Mouse (Mus musculus): ENCODE results near the gene Cacna1g. TPM values are rescaled to one million over a fixed set of nuclear protein-coding genes. Genes with fewer than 3 reads are reported as not detected.
A peak's percentile ranks its signal among the peaks of the same experiment; 100 is the strongest.

Gene Cacna1g
- total and polyA plus RNA-seq, 3 experiments = 0.49 to 38.4 TPM; not detected in 1

DNA sequence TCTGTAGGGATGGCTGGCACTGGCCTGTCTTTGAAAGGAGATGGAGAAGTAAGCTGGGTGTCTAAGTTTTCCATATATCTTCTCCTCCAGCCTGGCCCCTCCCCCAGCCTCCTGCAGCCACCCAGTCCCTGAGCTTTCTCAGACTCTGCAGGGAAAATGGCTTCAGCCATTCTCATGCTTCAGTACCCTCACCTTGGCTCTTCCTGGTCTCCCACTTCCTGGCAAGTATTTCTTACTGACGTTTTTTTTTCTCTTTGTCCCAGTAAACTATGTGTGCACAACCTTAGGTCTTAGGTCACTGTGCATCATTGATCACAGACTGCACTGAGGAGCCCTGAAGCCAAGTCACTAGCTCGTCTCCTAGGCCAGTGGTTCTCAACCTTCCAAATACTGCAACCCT lies 94.9 kb downstream of the Cacna1g start:
- H3K27me3 ChIP-seq (ENCODE audit: insufficient read depth, low read length) = peaks cover 12% of the 10 kb centered on the region
- H3K9me3 ChIP-seq (replicated peaks) = no peaks in the 10 kb centered on the region
- no peaks in the 10 kb centered on the region for H3K36me3 ChIP-seq (replicated peaks)
- DNase-seq (ENCODE audit: low spot score) (no peak), ATAC-seq (ENCODE audit: extremely low read depth, insufficient number of reproducible peaks, low FRiP score, poor library complexity, severe bottlenecking) (no peak)
- H3K4me3 ChIP-seq (ENCODE audit: low read depth, low read length) = no peak overlapping the region
- TF ChIP-seq TAL1 (conservative IDR thresholded peaks at IDR 0.05; ENCODE audit: low read depth, low read length) (no peak), POLR2AphosphoS5 (IDR thresholded peaks at IDR 0.05; ENCODE audit: insufficient replicate concordance, low read depth, low read length) (no peak), GATA1 (IDR thresholded peaks at IDR 0.05; ENCODE audit: borderline replicate concordance, low read length) (no peak), CTCF (IDR thresholded peaks at IDR 0.05; ENCODE audit: low read depth, low read length) (no peak), GATA2 (IDR thresholded peaks at IDR 0.05; ENCODE audit: borderline replicate concordance, low read depth, low read length) (no peak)
- H3K4me1 ChIP-seq (ENCODE audit: insufficient read depth, low read depth, low read length) = no peaks in the 10 kb centered on the region

DNA sequence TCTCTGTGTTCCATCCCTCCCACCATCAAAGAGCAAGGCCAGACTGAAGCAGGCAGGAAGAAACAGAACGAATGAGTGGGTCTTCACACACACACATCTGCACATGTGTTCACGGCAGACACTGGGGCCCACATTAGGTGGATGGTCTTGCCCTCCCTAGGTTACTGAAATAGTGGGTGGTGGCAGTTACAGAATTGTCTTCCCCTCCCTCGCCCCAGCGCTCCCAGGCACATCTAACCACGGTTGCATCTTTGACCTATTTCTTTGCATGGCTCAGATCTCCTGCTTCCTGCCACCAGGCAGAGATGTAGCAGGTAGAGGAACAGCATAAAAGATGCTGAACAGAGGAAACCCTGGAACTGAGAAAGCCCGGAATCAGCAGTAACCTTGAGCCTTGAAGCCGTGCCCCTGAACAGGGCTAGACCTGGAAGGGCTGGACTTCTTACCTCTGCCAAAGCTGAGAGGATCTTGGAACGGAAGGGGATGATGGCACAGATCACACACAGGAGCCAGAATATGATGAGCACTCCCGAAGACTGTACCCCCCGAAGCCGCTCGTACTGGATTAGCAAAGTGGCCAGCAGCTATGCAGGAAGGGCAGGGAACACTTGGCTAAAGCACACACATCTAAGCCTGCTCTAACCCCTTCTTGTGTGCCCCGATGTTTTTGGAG lies 99.6 kb downstream of the Cacna1g start:
- no peaks in the 10 kb centered on the region for H3K36me3 ChIP-seq (replicated peaks)
- ATAC-seq (ENCODE audit: extremely low read depth, insufficient number of reproducible peaks, low FRiP score, poor library complexity, severe bottlenecking) (no peak), DNase-seq (ENCODE audit: low spot score) (no peak)
- peaks cover 26% of the 10 kb centered on the region for H3K27me3 ChIP-seq (ENCODE audit: insufficient read depth, low read length)
- no peak overlapping the region for H3K4me3 ChIP-seq (ENCODE audit: low read depth, low read length)
- peaks cover 6% of the 10 kb centered on the region; the same call in 1 of the 2 replicates for H3K4me1 ChIP-seq (ENCODE audit: insufficient read depth, low read depth, low read length)
- H3K9me3 ChIP-seq (replicated peaks) = no peaks in the 10 kb centered on the region
- no peak for TF ChIP-seq CTCF (IDR thresholded peaks at IDR 0.05; ENCODE audit: low read depth, low read length)
- TF ChIP-seq TAL1 (conservative IDR thresholded peaks at IDR 0.05; ENCODE audit: low read depth, low read length) = no peak
- no peak for TF ChIP-seq GATA2 (IDR thresholded peaks at IDR 0.05; ENCODE audit: borderline replicate concordance, low read depth, low read length)
- TF ChIP-seq GATA1 (IDR thresholded peaks at IDR 0.05; ENCODE audit: borderline replicate concordance, low read length) = no peak
- no peak for TF ChIP-seq POLR2AphosphoS5 (IDR thresholded peaks at IDR 0.05; ENCODE audit: insufficient replicate concordance, low read depth, low read length)

DNA sequence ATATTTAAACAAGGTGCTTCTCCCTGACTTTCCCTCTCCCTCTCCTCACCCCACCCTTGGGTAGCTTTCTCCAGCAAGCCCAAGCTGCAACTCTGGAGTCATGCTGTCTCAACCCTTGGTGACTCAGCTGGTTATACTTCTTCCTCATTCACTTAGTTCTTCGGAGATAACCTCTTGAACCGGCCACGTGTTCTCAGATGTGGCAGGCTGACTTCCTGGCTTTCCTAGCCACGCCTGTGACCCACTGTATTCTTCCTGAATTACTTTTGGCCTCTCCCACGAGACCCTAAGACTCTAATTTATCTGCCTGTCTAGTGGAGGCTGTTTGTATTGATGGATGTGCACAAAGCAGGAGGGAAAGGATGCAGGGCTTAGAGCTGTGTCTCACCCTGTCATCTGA lies 103.2 kb downstream of the Cacna1g start:
- Histone ChIP-seq H3K9me3 (replicated peaks) (no peaks in the 10 kb centered on the region), H3K36me3 (replicated peaks) (no peaks in the 10 kb centered on the region), H3K27me3 (ENCODE audit: insufficient read depth, low read length) (peaks cover 30% of the 10 kb centered on the region), H3K4me3 (ENCODE audit: low read depth, low read length) (no peak overlapping the region), H3K4me1 (ENCODE audit: insufficient read depth, low read depth, low read length) (peaks cover 6% of the 10 kb centered on the region; the same call in 1 of the 2 replicates)
- ATAC-seq (ENCODE audit: extremely low read depth, insufficient number of reproducible peaks, low FRiP score, poor library complexity, severe bottlenecking) (peak; percentile 75), DNase-seq (ENCODE audit: low spot score) (peak; percentile 5)
- TF ChIP-seq TAL1 (conservative IDR thresholded peaks at IDR 0.05; ENCODE audit: low read depth, low read length) (no peak), GATA2 (IDR thresholded peaks at IDR 0.05; ENCODE audit: borderline replicate concordance, low read depth, low read length) (no peak), GATA1 (IDR thresholded peaks at IDR 0.05; ENCODE audit: borderline replicate concordance, low read length) (no peak), POLR2AphosphoS5 (IDR thresholded peaks at IDR 0.05; ENCODE audit: insufficient replicate concordance, low read depth, low read length) (no peak), CTCF (IDR thresholded peaks at IDR 0.05; ENCODE audit: low read depth, low read length) (no peak)

DNA sequence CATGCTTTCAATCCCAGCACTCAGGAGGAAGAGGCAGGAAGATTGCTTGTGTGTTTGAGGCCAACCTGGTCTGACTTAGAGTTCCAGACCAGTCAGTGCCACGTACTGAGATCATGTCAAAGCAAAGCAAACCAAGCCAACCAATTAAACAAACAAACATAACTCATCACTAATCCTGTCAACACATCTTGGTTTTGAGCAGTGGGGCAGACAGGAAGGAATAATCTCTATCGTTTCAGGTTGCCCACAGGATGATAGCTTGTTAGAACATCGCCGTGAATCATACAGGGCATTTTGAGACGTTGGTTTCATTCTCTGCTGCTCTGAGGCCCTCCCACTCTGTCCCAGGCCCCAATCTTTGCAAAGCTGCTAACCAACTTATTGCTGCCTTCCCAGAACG lies 104.0 kb downstream of the Cacna1g start:
- DNase-seq (ENCODE audit: low spot score) = no peak
- peaks cover 6% of the 10 kb centered on the region; the same call in 1 of the 2 replicates for H3K4me1 ChIP-seq (ENCODE audit: insufficient read depth, low read depth, low read length)
- no peaks in the 10 kb centered on the region for H3K36me3 ChIP-seq (replicated peaks)
- ATAC-seq (ENCODE audit: extremely low read depth, insufficient number of reproducible peaks, low FRiP score, poor library complexity, severe bottlenecking) = no peak
- H3K27me3 ChIP-seq (ENCODE audit: insufficient read depth, low read length) = peaks cover 33% of the 10 kb centered on the region
- H3K4me3 ChIP-seq (ENCODE audit: low read depth, low read length) = no peak overlapping the region
- TF ChIP-seq CTCF (IDR thresholded peaks at IDR 0.05; ENCODE audit: low read depth, low read length) (no peak), GATA2 (IDR thresholded peaks at IDR 0.05; ENCODE audit: borderline replicate concordance, low read depth, low read length) (no peak), GATA1 (IDR thresholded peaks at IDR 0.05; ENCODE audit: borderline replicate concordance, low read length) (no peak), POLR2AphosphoS5 (IDR thresholded peaks at IDR 0.05; ENCODE audit: insufficient replicate concordance, low read depth, low read length) (no peak), TAL1 (conservative IDR thresholded peaks at IDR 0.05; ENCODE audit: low read depth, low read length) (no peak)
- no peaks in the 10 kb centered on the region for H3K9me3 ChIP-seq (replicated peaks)

DNA sequence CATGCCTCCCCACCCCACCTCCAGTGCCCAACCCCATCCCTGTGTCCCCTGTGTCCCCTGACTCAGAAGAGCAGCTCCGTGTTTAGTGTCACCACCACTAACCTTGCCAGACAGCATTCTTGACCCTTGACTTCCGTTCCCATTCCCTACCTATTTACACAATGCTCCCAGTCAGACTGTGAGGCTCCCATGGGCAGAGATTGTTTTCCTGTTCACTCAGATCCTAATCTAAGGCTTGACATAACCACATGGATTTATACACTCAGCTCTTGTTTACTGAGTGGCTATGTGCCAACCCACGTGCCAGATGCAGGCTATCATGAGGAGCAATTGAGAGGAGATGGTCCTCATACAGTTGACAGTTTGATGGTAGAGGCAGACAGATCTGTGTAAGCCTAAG lies 108.7 kb downstream of the Cacna1g start:
- Histone ChIP-seq H3K36me3 (replicated peaks) (no peaks in the 10 kb centered on the region), H3K4me3 (ENCODE audit: low read depth, low read length) (no peak overlapping the region), H3K4me1 (ENCODE audit: insufficient read depth, low read depth, low read length) (no peaks in the 10 kb centered on the region; the same call in 1 of the 2 replicates), H3K9me3 (replicated peaks) (no peaks in the 10 kb centered on the region), H3K27me3 (ENCODE audit: insufficient read depth, low read length) (peaks cover 23% of the 10 kb centered on the region)
- TF ChIP-seq GATA1 (IDR thresholded peaks at IDR 0.05; ENCODE audit: borderline replicate concordance, low read length) (no peak), POLR2AphosphoS5 (IDR thresholded peaks at IDR 0.05; ENCODE audit: insufficient replicate concordance, low read depth, low read length) (no peak), TAL1 (conservative IDR thresholded peaks at IDR 0.05; ENCODE audit: low read depth, low read length) (no peak), GATA2 (IDR thresholded peaks at IDR 0.05; ENCODE audit: borderline replicate concordance, low read depth, low read length) (no peak), CTCF (IDR thresholded peaks at IDR 0.05; ENCODE audit: low read depth, low read length) (no peak)
- ATAC-seq (ENCODE audit: extremely low read depth, insufficient number of reproducible peaks, low FRiP score, poor library complexity, severe bottlenecking) = no peak
- DNase-seq (ENCODE audit: low spot score) = no peak

DNA sequence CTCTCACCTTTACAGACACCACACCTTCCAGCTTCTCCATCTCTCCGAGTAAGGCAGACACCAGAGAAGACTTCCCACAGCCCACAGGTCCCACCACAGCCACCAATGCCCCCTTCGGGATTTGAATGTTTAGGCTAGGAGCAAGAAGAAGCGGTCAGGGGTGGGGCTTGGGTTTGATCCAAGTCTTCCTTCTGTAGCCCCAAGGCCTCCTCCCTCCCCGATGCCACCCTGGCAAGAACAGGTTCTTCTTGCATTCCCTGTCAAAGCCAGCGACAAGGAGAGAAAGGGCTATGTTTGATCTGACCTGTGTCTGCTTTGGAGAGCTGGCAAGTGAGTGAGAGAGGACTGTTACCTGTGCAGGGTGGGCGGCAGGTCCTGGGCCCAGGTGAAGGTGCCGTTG lies 110.3 kb downstream of the Cacna1g start:
- no peaks in the 10 kb centered on the region for H3K9me3 ChIP-seq (replicated peaks)
- H3K4me3 ChIP-seq (ENCODE audit: low read depth, low read length) = no peak overlapping the region
- DNase-seq (ENCODE audit: low spot score) = no peak
- no peaks in the 10 kb centered on the region; the same call in 1 of the 2 replicates for H3K4me1 ChIP-seq (ENCODE audit: insufficient read depth, low read depth, low read length)
- no peaks in the 10 kb centered on the region for H3K36me3 ChIP-seq (replicated peaks)
- H3K27me3 ChIP-seq (ENCODE audit: insufficient read depth, low read length) = peaks cover 30% of the 10 kb centered on the region
- ATAC-seq (ENCODE audit: extremely low read depth, insufficient number of reproducible peaks, low FRiP score, poor library complexity, severe bottlenecking) = no peak
- no peak for TF ChIP-seq CTCF (IDR thresholded peaks at IDR 0.05; ENCODE audit: low read depth, low read length)
- TF ChIP-seq GATA1 (IDR thresholded peaks at IDR 0.05; ENCODE audit: borderline replicate concordance, low read length) = no peak
- TF ChIP-seq GATA2 (IDR thresholded peaks at IDR 0.05; ENCODE audit: borderline replicate concordance, low read depth, low read length) = no peak
- no peak for TF ChIP-seq TAL1 (conservative IDR thresholded peaks at IDR 0.05; ENCODE audit: low read depth, low read length)
